Mouse (Mus musculus) heart, postnatal 36 days (tissue): ENCODE measurements around the gene Clec4a3. TPM values are rescaled to one million over a fixed set of nuclear protein-coding genes. Genes with fewer than 3 reads are reported as not detected.
"Not testable (repeated sequence)": the region's sequence is repeated elsewhere in the genome, so short reads cannot be mapped to it uniquely, and the experiment has no call there.

Experiments used
- DNase-seq, 2 experiments: peaks; one replicate each; pipeline ENCODE4 v3.0.0; 2021 to 2022
- intact Hi-C: fragments of 180-260 bp; cut with DNase I; formaldehyde crosslinking; loops from one replicate; pipeline ENCODE4 v1.15.1; 2025
- total RNA-seq, 2 experiments: library from RNA; stranded (reverse); gene quantifications; 2 replicates each; pipeline ENCODE4 v1.2.3; 2021

Gene Clec4a3
- total RNA-seq: 1 to 10 TPM; 3.5 to 4.1 TPM

GRCm38 (mm10) chr6:122952401-122952800 is at the start of gene Clec4a3:
Clec4a3 (plus strand) TSS chr6:122952515.
- peak; percentile 15 to 17 for DNase-seq
- intact Hi-C loops: no loop called here

GRCm38 (mm10) chr6:122919922-122920321 is 32.4 kb upstream of the Clec4a3 start:
- intact Hi-C loops: no loop called here

DNA sequence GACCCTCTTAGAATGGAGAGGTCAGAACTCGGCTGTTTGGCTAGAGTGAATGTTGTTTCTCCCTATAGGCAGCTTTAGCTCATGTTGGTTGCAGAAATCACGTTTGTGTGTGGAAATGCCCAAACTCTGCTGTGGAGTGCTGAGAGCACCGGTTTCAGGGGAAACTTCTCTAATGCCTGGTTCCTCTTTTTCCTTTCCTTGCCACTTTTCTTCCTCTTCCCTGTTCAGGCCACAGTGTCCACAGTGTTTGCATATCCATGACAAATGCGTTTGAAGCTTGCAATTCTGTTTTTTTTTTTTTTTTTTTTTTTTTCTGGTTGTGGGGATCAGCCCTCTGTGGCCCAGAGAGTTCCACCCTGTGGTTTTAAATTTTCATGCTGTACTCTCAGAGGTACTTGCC is 30.9 kb upstream of the Clec4a3 start, which contains the start of gene Clec4a1:
Gene Clec4a1, plus strand, starts transcription at position 398 of the 400 bp plus-strand sequence.
- intact Hi-C loops: no loop called here
- DNase-seq: peak in 1 of 2 experiments; percentile 7

More at GRCm38 (mm10) chr6:122919922-122920321, 32.4 kb upstream of the Clec4a3 start:
- no peak for DNase-seq

DNA sequence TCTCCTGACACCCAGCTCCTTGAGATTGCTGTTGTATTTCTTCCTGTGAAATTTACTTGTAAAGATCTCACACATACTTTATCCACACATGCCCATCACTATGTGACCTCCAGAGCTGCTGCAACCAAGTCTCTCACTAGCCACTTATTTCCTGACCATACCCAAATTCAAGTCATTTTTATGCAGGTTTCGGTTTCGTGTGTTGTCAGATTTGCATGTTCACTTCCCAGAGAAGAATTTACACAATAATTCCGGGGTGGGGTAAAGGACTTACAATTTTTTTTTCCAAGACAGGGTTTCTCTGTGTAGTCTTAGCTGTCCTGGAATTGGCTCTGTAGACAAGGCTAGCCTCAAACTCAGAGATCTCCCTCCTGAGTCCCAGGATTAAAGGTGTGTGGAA is 17.5 kb upstream of the Clec4a3 start:
- intact Hi-C loops: no loop called here
- no peak for DNase-seq

GRCm38 (mm10) chr6:122939618-122940017 is 12.7 kb upstream of the Clec4a3 start:
- intact Hi-C loops: no loop called here
- no peak for DNase-seq

GRCm38 (mm10) chr6:122946760-122947159 is 5.6 kb upstream of the Clec4a3 start:
- no peak for DNase-seq
- intact Hi-C loops: no loop called here

DNA sequence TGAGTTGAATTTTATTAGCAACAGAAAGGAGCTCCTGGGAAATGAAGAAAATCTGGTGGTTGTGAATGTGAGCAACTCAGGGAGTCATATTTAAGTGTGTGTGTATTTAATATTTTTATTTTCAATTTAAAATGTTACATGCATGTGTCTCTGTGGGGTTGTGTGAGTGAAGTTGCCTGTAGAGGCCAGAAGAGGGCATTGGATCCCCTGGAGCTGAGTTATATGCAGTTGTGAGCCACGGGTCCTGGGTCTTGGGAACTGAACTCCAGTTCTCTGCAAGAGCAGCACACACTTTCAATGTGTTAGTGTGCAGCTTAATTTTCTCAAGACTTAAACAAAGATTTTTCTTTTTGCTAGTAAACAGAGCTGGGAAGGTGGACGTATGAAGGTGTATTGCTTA is 12.2 kb downstream of the Clec4a3 start:
- DNase-seq: no peak
- intact Hi-C loops: no loop called here

DNA sequence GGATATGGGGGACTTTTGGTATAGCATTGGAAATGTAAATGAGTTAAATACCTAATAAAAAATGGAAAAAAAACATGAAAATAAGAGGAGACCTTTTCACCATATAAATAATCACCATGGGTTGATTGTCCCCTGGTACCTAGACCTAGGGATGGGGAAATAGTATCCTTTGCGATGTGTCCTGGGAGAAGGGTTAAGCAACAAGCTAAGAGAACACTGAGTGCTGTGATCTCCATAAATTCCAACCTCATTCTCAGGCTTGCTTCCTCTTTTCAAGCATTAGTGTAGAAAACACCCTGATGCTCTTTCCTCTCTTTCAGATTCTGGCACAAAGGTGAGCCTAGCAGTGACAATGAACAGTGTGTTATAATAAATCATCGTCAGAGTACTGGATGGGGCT is 16.7 kb downstream of the Clec4a3 start:
- intact Hi-C loops: no loop called here
- no peak for DNase-seq

GRCm38 (mm10) chr6:122989876-122990437 is 37.6 kb downstream of the Clec4a3 start, which contains the start of gene Clec4a4:
Clec4a4 (plus strand) TSS chr6:122990367.
- no peak for DNase-seq
- intact Hi-C loops: no loop called here

DNA sequence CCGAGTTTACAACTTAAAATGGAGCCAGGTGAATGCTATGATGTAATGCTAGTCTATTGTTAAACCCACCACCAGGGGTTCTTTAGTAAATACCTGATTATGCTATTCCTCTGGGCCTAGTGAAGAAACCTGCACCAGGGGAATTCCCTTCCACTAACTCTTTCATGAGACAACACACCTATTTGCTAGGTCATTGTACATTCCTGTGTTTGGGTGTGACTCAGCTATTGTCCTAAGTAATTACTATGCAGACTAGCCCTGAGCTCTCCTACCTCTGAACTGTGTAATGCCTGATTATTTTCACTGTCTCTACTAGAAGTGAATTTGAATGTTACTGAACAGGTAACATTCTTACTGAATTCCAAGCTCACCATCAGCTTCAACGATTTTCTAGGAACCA is 52.4 kb downstream of the Clec4a3 start:
- intact Hi-C loops, DNase-seq: not testable (repeated sequence)

GRCm38 (mm10) chr6:123005591-123005990 is 53.3 kb downstream of the Clec4a3 start:
- intact Hi-C loops: no loop called here
- DNase-seq: peak; percentile 13 to 19

Other genes with a start within 250 kb of the Clec4a3 start
- not detected for gene Nanog, start 245.0 kb upstream of the Clec4a3 start, total RNA-seq
- gene Slc2a3, start 150.9 kb upstream of the Clec4a3 start, total RNA-seq: 1 to 10 TPM; 1.6 to 2.0 TPM
- gene Foxj2, start 132.6 kb upstream of the Clec4a3 start, total RNA-seq: 10 to 100 TPM; 33.4 to 34.7 TPM
- gene C3ar1, start 96.4 kb upstream of the Clec4a3 start, total RNA-seq: 1 to 10 TPM; 3.0 to 5.0 TPM
- gene Necap1, start 78.0 kb upstream of the Clec4a3 start, total RNA-seq: 10 to 100 TPM; 19.9 to 20.4 TPM
- gene Clec4a1, start 30.7 kb upstream of the Clec4a3 start, total RNA-seq: 1 to 10 TPM; 5.4 to 6.5 TPM
- gene Clec4a4, start 37.9 kb downstream of the Clec4a3 start, total RNA-seq: not detected
- not detected for gene Clec4b1, start 97.4 kb downstream of the Clec4a3 start, total RNA-seq
- 1 to 10 TPM; 2.5 to 2.9 TPM for gene Clec4a2, start 153.9 kb downstream of the Clec4a3 start, total RNA-seq
- not detected for gene Clec4b2, start 220.4 kb downstream of the Clec4a3 start, total RNA-seq